Mouse (Mus musculus) hindbrain, embryonic 15.5 days (tissue): ENCODE measurements around the gene Cttnbp2nl. TPM values are rescaled to one million over a fixed set of nuclear protein-coding genes. Genes with fewer than 3 reads are reported as not detected.

ENCODE experiments used
- ATAC-seq: fragments of 200-750 bp; cut with Nextera tagmentation; 2 replicates; pipeline ENCODE4 v1.8.0; 2017; ENCODE audit warnings: low read depth, moderate number of reproducible peaks, moderate TSS enrichment; ENCODE audit not compliant: low FRiP score
- H3K27ac ChIP-seq: fragments of 300-500 bp; sonication (generic); replicated peaks from 2 replicates; pipeline ENCODE4 v1.5.1; 2015; ENCODE audit warnings: mild to moderate bottlenecking, inconsistent platforms
- H3K27me3 ChIP-seq: fragments of 300-500 bp; sonication (generic); 2 replicates; pipeline ENCODE4 v1.6.1; 2015; ENCODE audit warnings: control low read depth, inconsistent platforms
- H3K36me3 ChIP-seq: fragments of 300-500 bp; sonication (generic); 2 replicates; pipeline ENCODE4 v1.6.1; 2015; ENCODE audit warnings: control low read depth, inconsistent platforms
- H3K4me1 ChIP-seq: fragments of 300-500 bp; sonication (generic); replicated peaks from 2 replicates; pipeline ENCODE4 v1.6.1; 2015; ENCODE audit warnings: control low read depth, inconsistent platforms
- H3K4me2 ChIP-seq: fragments of 300-500 bp; sonication (generic); 2 replicates; pipeline ENCODE4 v1.6.1; 2015; ENCODE audit warnings: moderate library complexity, mild to moderate bottlenecking, inconsistent platforms
- H3K4me3 ChIP-seq: fragments of 300-500 bp; sonication (generic); 2 replicates; pipeline ENCODE4 v1.5.1; 2015; ENCODE audit warnings: mild to moderate bottlenecking, inconsistent platforms
- H3K9ac ChIP-seq: fragments of 300-500 bp; sonication (generic); 2 replicates; pipeline ENCODE4 v1.6.1; 2015; ENCODE audit warnings: inconsistent platforms
- H3K9me3 ChIP-seq: fragments of 300-500 bp; sonication (generic); 2 replicates; pipeline ENCODE4 v1.6.1; 2016; ENCODE audit warnings: control low read depth, inconsistent platforms
- WGBS: fragments of 180-500 bp; shearing (Covaris S2); methylation state at CpG from one replicate; pipeline ENCODE4 v1.1.7; 2015; 5-methylcytosine and 5-hydroxymethylcytosine counted together
- polyA plus RNA-seq: library from polyadenylated mRNA; unstranded; fragments of >200 nt; fragmentation: Nextera tagmentation; extraction: Ambion mirVana; gene quantifications from 2 replicates; pipeline ENCODE4 v1.2.1, GENCODE M21; 2015

Gene Cttnbp2nl
- polyA plus RNA-seq, 1 experiment from 2014 or later, result 47.4 TPM

DNA sequence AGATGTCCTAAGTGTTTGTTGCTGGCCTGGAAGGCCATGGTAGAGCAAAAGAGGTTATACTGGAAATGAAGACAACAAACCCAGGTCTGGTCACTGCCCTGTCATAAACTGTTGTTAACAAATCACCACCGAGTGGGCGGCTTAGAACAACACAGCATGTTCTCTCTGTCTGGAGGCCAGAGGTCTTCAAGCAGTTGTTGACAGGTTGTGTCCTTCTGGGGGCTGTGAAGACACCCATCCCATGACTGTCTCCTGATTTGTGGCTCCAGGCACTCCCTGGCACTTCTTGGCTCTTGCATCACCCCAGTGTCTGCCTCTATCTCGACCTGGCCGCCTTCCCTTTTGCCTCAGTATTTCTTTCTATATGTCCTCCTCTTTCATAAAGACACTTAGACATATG is 2.7 kb upstream of the Cttnbp2nl start:
- ATAC-seq, result no peak
- Histone ChIP-seq H3K36me3 (no peaks in the 10 kb centered on the region), H3K4me2 (no peak overlapping the region), H3K4me3 (no peak overlapping the region), H3K4me1 (peaks cover 28% of the 10 kb centered on the region), H3K27ac (no peak overlapping the region), H3K9ac (no peak overlapping the region), H3K27me3 (no peaks in the 10 kb centered on the region), H3K9me3 (no peaks in the 10 kb centered on the region)
- WGBS, result 74% methylated on average over 4 of the region's 4 CpGs

DNA sequence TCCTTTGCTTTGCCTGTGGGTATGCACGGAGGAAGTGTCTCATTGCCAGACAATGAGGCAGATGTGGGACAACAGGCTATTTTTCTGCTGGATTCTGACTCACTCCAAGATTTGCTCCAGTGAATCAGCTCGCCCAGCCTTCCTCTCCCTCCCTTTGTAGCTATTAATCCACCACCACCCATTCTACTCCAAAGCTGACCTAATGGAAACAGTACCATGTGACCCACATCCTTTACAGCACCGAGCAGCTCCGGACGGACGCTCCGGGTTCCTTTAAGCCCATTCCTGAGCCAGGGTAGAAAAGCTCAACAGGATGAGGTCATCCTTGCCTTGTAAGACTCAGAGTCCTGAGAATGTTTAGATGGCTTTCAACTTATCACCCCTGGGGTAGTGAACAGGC is 2.0 kb upstream of the Cttnbp2nl start:
- Histone ChIP-seq H3K36me3 (no peaks in the 10 kb centered on the region), H3K4me3 (no peak overlapping the region), H3K4me1 (peaks cover 33% of the 10 kb centered on the region), H3K27ac (0 out of 2 replicates have a peak overlapping the region, but pooled peaks have one; percentile 23), H3K4me2 (no peak overlapping the region), H3K9ac (no peak overlapping the region), H3K27me3 (no peaks in the 10 kb centered on the region), H3K9me3 (no peaks in the 10 kb centered on the region)
- no peak for ATAC-seq
- 74% methylated on average over 7 of the region's 7 CpGs for WGBS

GRCm38 (mm10) chr3:105053698-105054001 is 704 bp upstream of the Cttnbp2nl start:
- no peaks in the 10 kb centered on the region for H3K9me3 ChIP-seq
- peak overlapping the region; percentile 99 for H3K4me3 ChIP-seq
- 77% methylated on average over 4 of the region's 4 CpGs for WGBS
- peak overlapping the region; percentile 37 for H3K9ac ChIP-seq
- peak overlapping the region; percentile 66 for H3K27ac ChIP-seq
- no peak for ATAC-seq
- no peaks in the 10 kb centered on the region for H3K27me3 ChIP-seq
- H3K36me3 ChIP-seq, result no peaks in the 10 kb centered on the region
- peak overlapping the region; percentile 60 for H3K4me2 ChIP-seq
- H3K4me1 ChIP-seq, result peaks cover 37% of the 10 kb centered on the region

DNA sequence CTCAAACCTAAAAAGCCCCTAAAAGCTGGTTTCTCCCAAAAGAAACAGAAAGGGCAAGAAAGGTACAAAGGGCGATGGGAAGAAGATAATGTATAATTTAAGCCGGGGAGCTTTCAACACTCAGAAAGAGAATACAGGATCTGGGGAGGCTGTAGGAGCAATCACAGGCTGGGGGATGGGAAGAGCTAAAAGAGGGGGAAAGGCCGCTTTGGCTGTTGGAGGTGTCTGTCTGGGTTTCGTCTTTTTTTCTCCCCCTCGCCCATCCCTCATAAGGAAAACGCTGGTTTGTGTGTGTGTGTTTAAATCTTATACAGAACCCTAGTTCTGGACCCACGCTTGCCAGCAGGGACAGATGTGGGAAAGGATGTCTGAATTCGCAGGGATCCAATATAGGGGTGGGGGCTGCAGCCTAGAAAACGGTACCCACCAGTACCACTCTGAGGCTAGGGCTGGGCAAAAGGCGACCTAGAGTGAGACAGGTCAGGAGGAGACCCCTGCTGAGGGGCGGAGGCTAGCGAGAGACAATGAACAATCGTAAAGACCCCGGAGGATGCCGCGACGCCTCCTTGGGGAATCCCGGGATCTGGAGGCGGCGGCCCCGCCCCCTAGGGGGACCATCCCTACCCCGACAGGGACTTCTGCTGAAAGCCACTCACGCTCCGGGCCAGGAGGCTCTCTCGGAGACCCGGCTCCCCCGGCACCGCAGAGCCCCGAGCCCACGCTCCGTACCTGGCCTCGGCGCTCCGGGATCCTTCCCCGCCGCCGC is 592 bp downstream of the Cttnbp2nl start:
- 1% methylated on average over 37 of the region's 37 CpGs for WGBS
- Histone ChIP-seq H3K4me1 (peaks cover 43% of the 10 kb centered on the region), H3K9ac (peak overlapping the region; percentile 96), H3K27ac (peak overlapping the region; percentile 98), H3K9me3 (no peaks in the 10 kb centered on the region), H3K4me2 (peak overlapping the region; percentile 64), H3K4me3 (peak overlapping the region; percentile 99), H3K36me3 (no peaks in the 10 kb centered on the region), H3K27me3 (no peaks in the 10 kb centered on the region)
- peak; percentile 50 for ATAC-seq

DNA sequence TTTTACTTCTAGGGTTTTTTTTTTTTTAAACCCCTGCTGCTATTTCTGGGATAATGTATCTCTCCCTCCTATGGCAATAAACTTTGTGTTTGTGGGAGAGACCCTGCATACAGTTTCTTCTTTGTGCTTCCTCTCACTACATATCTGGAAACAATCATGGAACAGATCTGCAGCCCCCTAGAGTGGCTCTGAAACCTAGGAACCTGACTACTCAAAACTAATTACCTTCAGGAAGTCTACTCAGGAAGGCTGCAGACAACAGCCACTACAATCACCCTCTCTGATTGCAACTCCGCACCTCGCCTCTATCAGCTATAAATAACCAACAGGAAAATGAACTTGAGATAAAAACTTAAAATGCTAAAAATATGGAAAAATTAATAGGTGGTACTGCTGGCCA is 1.8 kb downstream of the Cttnbp2nl start:
- WGBS, result 47% methylated on average over 2 of the region's 2 CpGs
- Histone ChIP-seq H3K4me1 (peaks cover 46% of the 10 kb centered on the region), H3K27me3 (no peaks in the 10 kb centered on the region), H3K9ac (peak overlapping the region; percentile 96), H3K36me3 (no peaks in the 10 kb centered on the region), H3K27ac (peak overlapping the region; percentile 98; the same call in 1 of the 2 replicates), H3K4me2 (peak overlapping the region; percentile 64), H3K9me3 (no peaks in the 10 kb centered on the region), H3K4me3 (peak overlapping the region; percentile 99)
- no peak for ATAC-seq

GRCm38 (mm10) chr3:105049848-105050247 is 3.1 kb downstream of the Cttnbp2nl start:
- no peak for ATAC-seq
- 82% methylated on average over 6 of the region's 6 CpGs for WGBS
- H3K27ac ChIP-seq, result no peak overlapping the region
- peaks cover 56% of the 10 kb centered on the region for H3K4me1 ChIP-seq
- no peaks in the 10 kb centered on the region for H3K27me3 ChIP-seq
- no peaks in the 10 kb centered on the region for H3K36me3 ChIP-seq
- no peak overlapping the region for H3K4me3 ChIP-seq
- H3K4me2 ChIP-seq, result peak overlapping the region; percentile 10; the same call in 1 of the 2 replicates
- H3K9ac ChIP-seq, result no peak overlapping the region
- H3K9me3 ChIP-seq, result no peaks in the 10 kb centered on the region

- Histone ChIP-seq H3K4me1 (peaks cover 63% of the 10 kb centered on the region), H3K4me3 (no peak overlapping the region), H3K4me2 (no peak overlapping the region)
Measured at GRCm38 (mm10) chr3:105047616-105048015, 5.3 kb downstream of the Cttnbp2nl start.

GRCm38 (mm10) chr3:105046870-105047269 is 6.1 kb downstream of the Cttnbp2nl start:
- H3K36me3 ChIP-seq, result no peaks in the 10 kb centered on the region
- no peak overlapping the region for H3K27ac ChIP-seq
- H3K27me3 ChIP-seq, result no peaks in the 10 kb centered on the region
- 77% methylated on average over 5 of the region's 5 CpGs for WGBS
- no peak overlapping the region for H3K4me3 ChIP-seq
- H3K9ac ChIP-seq, result no peak overlapping the region
- H3K4me2 ChIP-seq, result no peak overlapping the region
- ATAC-seq, result no peak
- H3K9me3 ChIP-seq, result no peaks in the 10 kb centered on the region
- peaks cover 62% of the 10 kb centered on the region for H3K4me1 ChIP-seq

More at GRCm38 (mm10) chr3:105047616-105048015, 5.3 kb downstream of the Cttnbp2nl start:
- no peak for ATAC-seq
- H3K9me3 ChIP-seq, result no peaks in the 10 kb centered on the region
- H3K9ac ChIP-seq, result no peak overlapping the region
- no peaks in the 10 kb centered on the region for H3K27me3 ChIP-seq
- no peak overlapping the region for H3K27ac ChIP-seq
- no peaks in the 10 kb centered on the region for H3K36me3 ChIP-seq
- WGBS, result 76% methylated on average over 8 of the region's 8 CpGs

- Histone ChIP-seq H3K4me3 (no peak overlapping the region), H3K4me1 (peaks cover 40% of the 10 kb centered on the region), H3K36me3 (no peaks in the 10 kb centered on the region), H3K9me3 (no peaks in the 10 kb centered on the region), H3K27me3 (no peaks in the 10 kb centered on the region), H3K9ac (no peak overlapping the region), H3K4me2 (no peak overlapping the region), H3K27ac (no peak overlapping the region)
- 92% methylated on average over 5 of the region's 5 CpGs for WGBS
- ATAC-seq, result no peak
Measured at GRCm38 (mm10) chr3:105043746-105044145, 9.2 kb downstream of the Cttnbp2nl start.

GRCm38 (mm10) chr3:105040983-105041625 is 11.8 kb downstream of the Cttnbp2nl start:
- H3K9me3 ChIP-seq, result no peaks in the 10 kb centered on the region
- H3K36me3 ChIP-seq, result peaks cover 21% of the 10 kb centered on the region
- 95% methylated on average over 9 of the region's 9 CpGs for WGBS
- H3K9ac ChIP-seq, result no peak overlapping the region
- H3K4me2 ChIP-seq, result no peak overlapping the region
- peaks cover 25% of the 10 kb centered on the region for H3K4me1 ChIP-seq
- no peaks in the 10 kb centered on the region for H3K27me3 ChIP-seq
- no peak for ATAC-seq
- no peak overlapping the region for H3K4me3 ChIP-seq
- H3K27ac ChIP-seq, result no peak overlapping the region

DNA sequence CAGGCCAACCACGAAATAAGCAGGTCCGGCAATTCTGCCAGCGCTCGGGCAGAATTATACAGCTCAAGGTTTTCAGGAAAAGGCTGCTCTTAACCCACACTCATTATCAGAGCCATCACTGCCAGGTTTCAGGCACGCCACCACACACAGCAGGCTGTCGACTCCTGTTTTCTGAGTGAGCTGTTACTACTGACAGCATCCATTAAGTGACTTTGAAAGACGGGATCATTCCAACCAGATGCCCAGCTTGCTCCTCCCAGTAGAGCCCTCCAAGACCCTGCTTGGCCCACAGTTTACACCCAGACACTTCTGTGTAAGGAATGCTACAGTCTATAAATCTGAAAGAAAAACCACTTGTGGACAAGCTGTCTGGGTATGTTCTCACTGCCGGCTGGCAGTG is 12.9 kb downstream of the Cttnbp2nl start:
- no peak overlapping the region for H3K9ac ChIP-seq
- no peak overlapping the region for H3K4me3 ChIP-seq
- peaks cover 30% of the 10 kb centered on the region for H3K36me3 ChIP-seq
- no peak overlapping the region for H3K4me2 ChIP-seq
- 53% methylated on average over 8 of the region's 8 CpGs for WGBS
- H3K4me1 ChIP-seq, result peaks cover 17% of the 10 kb centered on the region
- H3K27me3 ChIP-seq, result no peaks in the 10 kb centered on the region
- 0 out of 2 replicates have a peak, but pooled peaks have one; percentile 35 for ATAC-seq
- no peak overlapping the region for H3K27ac ChIP-seq
- H3K9me3 ChIP-seq, result no peaks in the 10 kb centered on the region

DNA sequence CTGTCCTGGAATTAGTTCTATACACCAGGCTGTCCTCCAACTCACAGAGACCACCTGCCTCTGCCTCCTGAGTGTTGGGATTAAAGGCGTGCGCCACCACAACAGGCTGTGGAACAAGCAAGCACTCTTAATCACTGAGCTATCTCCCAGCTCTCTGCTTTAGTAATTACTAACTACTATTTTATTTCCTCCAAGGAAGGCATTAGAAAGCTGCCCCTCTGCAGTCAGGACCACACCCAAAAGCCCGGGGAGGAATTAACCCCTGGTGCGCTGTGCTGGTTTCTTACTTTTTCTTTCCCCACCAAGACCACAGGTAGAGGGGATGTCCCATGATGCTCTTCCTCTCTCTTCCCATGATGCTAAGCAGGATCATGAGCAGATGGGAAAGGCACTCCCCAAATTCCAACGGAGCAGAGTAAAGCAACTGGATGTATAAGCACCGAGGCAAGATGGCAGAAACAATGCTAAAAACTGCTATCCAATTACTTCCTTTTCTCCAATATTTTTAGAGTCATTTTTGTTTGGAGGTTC is 15.6 kb downstream of the Cttnbp2nl start:
- 93% methylated on average over 6 of the region's 6 CpGs for WGBS
- H3K9ac ChIP-seq, result no peak overlapping the region
- no peak overlapping the region for H3K27ac ChIP-seq
- ATAC-seq, result no peak
- no peaks in the 10 kb centered on the region for H3K9me3 ChIP-seq
- no peaks in the 10 kb centered on the region for H3K27me3 ChIP-seq
- H3K36me3 ChIP-seq, result peaks cover 50% of the 10 kb centered on the region
- peaks cover 3% of the 10 kb centered on the region; the same call in 1 of the 2 replicates for H3K4me1 ChIP-seq
- H3K4me2 ChIP-seq, result no peak overlapping the region
- no peak overlapping the region for H3K4me3 ChIP-seq
